Mouse (Mus musculus): ENCODE data around the gene Sbno1.
"Not testable (repeated sequence)": the region's sequence is repeated elsewhere in the genome, so short reads cannot be mapped to it uniquely, and the experiment has no call there.

The Sbno1 gene

GRCm38 (mm10) chr5:124425412-124426259 lies at the start of gene Sbno1:
TSS of gene Sbno1 (minus strand) at chr5:124426001.
- DNase-seq (ENCODE audit: low spot score) = peak; percentile 93

GRCm38 (mm10) chr5:124470591-124471171 lies 44.9 kb upstream of the Sbno1 start:
- DNase-seq (ENCODE audit: low spot score) = no peak

DNA sequence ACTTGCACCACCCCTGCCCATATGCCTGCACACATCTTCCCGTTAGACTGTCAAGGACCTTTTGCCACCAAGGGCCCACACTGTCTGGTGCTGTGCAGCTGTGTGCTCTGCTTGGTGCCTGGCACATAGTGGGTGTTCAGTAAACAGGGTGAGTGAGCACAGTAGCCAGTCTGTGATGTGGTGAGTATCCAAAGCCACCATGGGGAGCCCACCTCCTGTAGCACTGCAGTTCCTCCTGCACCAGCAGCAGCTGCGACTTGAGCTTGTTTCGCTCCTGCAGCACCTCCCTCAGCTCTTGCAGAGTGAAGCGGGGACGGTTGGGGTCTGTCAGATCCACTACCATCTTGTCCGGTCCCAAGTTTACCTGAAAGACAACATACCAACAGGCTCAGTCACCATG lies 43.7 kb upstream of the Sbno1 start:
- DNase-seq (ENCODE audit: low spot score) = no peak

DNA sequence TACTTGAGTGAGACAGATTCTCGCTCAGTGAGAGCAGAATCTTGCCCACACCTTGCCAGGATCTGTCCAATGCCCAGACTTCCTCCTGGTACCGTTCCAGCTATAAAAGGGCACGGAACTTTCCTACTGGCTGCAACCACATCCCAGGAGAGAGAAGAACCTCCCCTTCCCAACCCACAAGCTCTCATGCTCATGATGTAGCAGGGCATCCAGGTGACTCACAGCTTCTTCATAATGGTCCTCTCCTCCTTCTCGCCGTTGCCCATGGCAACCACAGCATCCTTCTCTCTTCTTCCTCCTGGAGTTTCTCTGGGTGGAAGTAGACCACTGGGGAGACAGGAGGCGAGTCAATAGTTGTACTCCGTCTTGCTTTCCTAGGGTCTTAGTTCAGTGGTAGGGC lies 42.6 kb upstream of the Sbno1 start:
- no peak for DNase-seq (ENCODE audit: low spot score)

DNA sequence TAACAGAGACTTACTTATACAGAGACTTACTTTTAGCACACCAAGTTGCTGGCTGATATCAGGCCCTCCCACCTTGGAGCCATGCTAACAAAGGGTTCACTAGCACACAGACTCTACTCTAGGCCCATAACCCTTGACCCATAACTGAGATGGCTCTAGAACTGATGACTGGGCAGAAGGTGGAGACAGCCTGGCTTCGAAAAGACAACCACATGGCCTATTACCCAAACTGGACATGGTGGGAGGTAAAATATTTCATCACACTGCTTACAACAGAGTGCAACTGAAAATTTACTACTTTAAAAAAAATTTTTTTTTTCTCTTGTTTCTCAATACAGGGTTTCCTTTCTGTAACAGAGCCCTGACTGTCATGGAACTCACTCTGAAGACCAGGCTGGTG lies 42.0 kb upstream of the Sbno1 start:
- DNase-seq (ENCODE audit: low spot score) = no peak

DNA sequence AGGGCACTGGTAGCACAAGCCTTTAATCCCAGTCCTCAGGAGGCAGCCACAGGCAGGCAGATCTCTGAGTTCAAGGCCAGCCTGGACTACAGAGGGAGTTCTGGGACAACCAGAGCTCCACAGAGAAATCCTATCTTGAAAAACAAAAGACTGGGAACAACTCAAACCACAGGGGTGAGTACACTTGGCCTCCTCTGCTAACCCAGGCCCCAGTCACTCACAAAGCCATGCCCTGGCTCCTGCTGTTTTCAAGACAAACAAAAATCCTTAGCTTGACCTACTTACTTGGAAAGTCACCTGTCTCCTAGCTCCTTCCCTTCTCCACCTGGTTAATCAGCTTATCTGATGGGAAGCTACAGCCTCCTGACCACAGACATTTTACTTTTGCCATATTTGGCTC lies 39.1 kb upstream of the Sbno1 start:
- DNase-seq (ENCODE audit: low spot score) = no peak

GRCm38 (mm10) chr5:124463462-124463861 lies 37.7 kb upstream of the Sbno1 start:
- no peak for DNase-seq (ENCODE audit: low spot score)

DNA sequence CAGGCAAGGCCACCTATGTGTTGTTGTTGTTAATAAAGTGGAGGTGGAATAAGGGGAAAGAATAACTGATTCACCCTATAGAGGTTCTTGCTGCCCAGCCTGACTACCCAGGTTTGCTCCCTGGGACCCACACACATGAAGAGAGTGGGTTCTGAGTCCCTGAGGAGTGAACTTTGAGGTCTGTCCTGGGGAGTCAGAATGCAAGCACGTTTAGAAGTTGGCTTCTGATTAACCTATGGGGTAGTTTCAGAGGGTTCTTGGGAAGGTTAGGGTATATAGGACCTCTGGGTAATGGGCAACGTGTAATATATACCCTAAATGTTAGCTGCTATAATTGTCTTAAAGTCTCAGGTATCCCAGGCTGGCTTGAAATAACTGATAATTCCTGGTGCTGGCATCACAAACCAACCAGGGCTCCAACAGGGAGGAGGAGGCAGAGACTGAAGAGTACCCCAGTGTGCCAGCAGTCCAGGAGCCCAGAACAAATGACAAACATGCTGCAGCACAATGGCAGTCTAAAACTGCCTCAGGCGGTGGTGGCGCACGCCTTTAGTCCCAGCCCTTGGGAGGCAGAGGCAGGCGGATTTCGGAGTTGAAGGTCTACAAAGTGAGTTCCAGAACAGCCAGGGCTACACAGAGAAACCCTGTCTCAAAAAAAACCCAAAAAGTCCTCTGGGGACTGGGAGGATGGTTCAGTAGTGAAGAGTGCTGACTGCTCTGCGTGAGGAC lies 36.7 kb upstream of the Sbno1 start:
- no peak for DNase-seq (ENCODE audit: low spot score)

- not testable (repeated sequence) for DNase-seq (ENCODE audit: low spot score)
Observed at GRCm38 (mm10) chr5:124460922-124461321, 35.1 kb upstream of the Sbno1 start.

- no peak for DNase-seq (ENCODE audit: low spot score)
Observed at GRCm38 (mm10) chr5:124456762-124457161, 31.0 kb upstream of the Sbno1 start.

- no peak for DNase-seq (ENCODE audit: low spot score)
Observed at GRCm38 (mm10) chr5:124454082-124454419, 28.2 kb upstream of the Sbno1 start.

GRCm38 (mm10) chr5:124453339-124454081 lies 27.7 kb upstream of the Sbno1 start:
- no peak for DNase-seq (ENCODE audit: low spot score)

GRCm38 (mm10) chr5:124452494-124453228 lies 26.9 kb upstream of the Sbno1 start:
- no peak for DNase-seq (ENCODE audit: low spot score)

GRCm38 (mm10) chr5:124450641-124451340 lies 25.0 kb upstream of the Sbno1 start:
- DNase-seq (ENCODE audit: low spot score) = no peak

DNA sequence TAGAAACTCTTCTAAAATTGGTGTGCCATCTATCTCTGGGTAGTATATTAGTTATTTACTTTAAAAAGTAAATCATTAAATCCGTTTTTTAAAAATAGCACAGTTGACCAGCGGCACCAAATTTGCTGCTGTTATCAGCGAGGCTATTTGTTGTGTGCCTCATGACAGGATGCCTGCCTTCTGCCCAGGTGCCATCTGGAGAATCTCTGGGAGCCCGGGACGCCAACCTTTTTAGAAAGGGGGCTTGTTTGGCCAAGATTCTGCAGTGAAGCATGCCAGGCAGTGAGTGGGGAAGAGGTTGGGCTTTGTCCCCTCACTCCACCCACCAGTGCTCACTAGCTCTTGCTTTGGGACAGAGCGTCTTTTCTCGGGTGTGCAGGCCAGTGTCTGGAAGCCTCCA lies 24.2 kb upstream of the Sbno1 start:
- no peak for DNase-seq (ENCODE audit: low spot score)

DNA sequence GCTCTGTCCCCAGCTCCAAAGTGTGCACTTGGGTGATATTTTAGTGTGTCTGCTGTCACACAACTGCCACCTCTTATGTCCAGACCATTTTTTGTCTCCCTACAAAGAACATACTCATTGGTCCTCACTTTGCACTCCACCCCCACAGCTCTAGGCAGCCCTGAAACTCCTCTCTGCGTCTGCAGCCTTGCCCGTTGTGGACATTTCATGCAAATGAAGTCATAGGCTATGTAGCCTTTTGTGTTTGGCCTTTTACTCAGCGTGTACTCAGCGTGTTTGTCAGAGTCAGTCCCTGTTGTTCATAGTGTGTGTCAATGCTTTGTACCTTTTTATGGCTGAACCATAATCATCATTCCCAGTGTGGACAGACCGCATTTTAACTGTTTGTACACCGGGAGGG lies 23.7 kb upstream of the Sbno1 start:
- DNase-seq (ENCODE audit: low spot score) = no peak

DNA sequence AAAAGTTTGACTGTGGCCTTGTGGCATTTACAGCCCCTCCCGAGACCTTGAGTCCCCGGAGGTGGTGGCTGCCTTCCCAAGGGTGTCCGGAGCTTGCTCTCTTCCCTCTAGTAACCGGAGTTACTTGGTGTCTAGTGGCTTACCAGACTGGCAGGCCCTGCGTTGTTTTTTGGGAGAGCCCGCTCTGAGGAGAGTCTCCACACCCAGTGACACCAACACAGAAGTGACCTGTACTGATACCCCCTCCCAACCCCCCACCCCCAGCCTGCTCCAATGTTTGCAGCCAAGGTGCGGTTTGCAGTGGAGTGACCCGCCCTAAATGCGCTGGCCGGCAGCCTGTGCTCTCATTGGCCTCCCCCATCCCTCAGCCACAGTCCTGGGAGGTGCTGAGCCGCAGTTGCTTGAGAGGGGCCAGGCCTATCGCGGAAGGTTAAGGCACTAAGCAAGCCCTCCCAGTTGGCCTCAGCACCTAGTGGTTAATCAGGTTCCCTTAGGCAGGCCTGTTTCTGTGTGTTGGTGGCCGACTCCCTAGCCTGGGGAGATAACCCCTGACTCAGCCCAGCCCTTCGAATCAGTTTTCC lies 20.6 kb upstream of the Sbno1 start:
- DNase-seq (ENCODE audit: low spot score) = no peak

DNA sequence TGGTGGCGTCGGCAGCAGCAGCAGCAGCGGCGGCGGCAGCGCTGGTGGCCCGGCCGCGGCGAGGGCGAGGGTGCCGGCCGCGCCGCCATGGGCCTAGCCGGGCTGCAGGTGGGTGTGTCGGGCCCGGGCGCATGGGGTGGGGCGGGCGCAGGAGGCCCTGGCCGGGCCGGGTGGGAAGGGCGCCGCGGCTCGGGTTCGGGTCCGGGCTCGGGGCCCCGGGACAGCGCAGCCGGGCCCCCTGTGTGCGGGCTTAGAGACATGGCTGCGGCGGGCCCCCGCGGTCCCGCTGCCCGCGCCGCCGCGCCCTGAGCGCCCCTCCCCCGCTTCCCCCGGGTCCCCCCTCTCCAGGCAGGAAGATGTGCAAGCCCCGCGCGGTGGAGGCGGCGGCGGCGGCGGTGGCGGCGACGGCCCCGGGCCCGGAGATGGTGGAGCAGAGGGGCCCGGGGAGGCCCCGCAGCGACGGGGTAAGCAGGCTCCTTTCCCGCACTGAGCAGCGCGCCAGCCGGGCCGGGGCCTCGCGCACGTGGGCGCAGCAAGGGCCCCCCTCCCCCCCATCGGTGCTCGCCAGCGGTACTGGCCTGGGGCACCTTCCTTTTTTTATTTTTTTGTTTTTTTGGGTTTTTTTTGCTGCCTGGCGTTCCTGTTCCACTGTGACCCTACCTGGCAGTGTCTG lies 20.0 kb upstream of the Sbno1 start:
- no peak for DNase-seq (ENCODE audit: low spot score)

- no peak for DNase-seq (ENCODE audit: low spot score)
Observed at GRCm38 (mm10) chr5:124444661-124445561, 19.1 kb upstream of the Sbno1 start.
